Mouse (Mus musculus) C2C12 (cell line): ENCODE data around the gene Serpinh1.

Experiments
- CEBPB ChIP-seq: IDR thresholded peaks from one replicate; pipeline ENCODE4 v1.6.1; 2011; ENCODE audit warnings: low read depth, mild to moderate bottlenecking, control low read depth, moderate library complexity
- CTCF ChIP-seq: IDR thresholded peaks from one replicate; pipeline ENCODE4 v1.5.1; 2011; ENCODE audit not compliant: control insufficient read depth, insufficient read depth, insufficient read length
- MAX ChIP-seq: IDR thresholded peaks from one replicate; pipeline ENCODE4 v1.6.1; 2011; ENCODE audit warnings: mild to moderate bottlenecking, control low read depth
- USF1 ChIP-seq: IDR thresholded peaks from one replicate; pipeline ENCODE4 v1.6.1; 2011; ENCODE audit warnings: low read depth, mild to moderate bottlenecking, control low read depth, moderate library complexity

- TF ChIP-seq CTCF: no peak
- no peak for TF ChIP-seq USF1
- no peak for TF ChIP-seq MAX
- TF ChIP-seq CEBPB: no peak
Observed at GRCm38 (mm10) chr7:99311433-99311832, 41.6 kb downstream of the Serpinh1 start.
